Mouse (Mus musculus) E14TG2a.4 (cell line): ENCODE results near the gene Hbq1a.
"Not testable (repeated sequence)": the region's sequence is repeated elsewhere in the genome, so short reads cannot be mapped to it uniquely, and the experiment has no call there.

Source experiments
- H3K27me3 ChIP-seq: 2 replicates; pipeline ENCODE4 v1.6.1; 2014; ENCODE audit warnings: low read length, control low read depth; ENCODE audit not compliant: insufficient read depth
- H3K36me3 ChIP-seq: 2 replicates; pipeline ENCODE4 v1.6.1; 2014; ENCODE audit warnings: low read length, control low read depth; ENCODE audit not compliant: insufficient read depth
- H3K4me1 ChIP-seq: replicated peaks from 2 replicates; pipeline ENCODE4 v1.6.1; 2014; ENCODE audit warnings: low read depth, low read length, control low read depth
- H3K4me3 ChIP-seq: replicated peaks from 2 replicates; pipeline ENCODE4 v1.5.1; 2014; ENCODE audit warnings: mild to moderate bottlenecking, low read length
- H3K9me3 ChIP-seq: 2 replicates; pipeline ENCODE4 v1.6.1; 2014; ENCODE audit warnings: low read length, control low read depth
- CTCF ChIP-seq: conservative IDR thresholded peaks from 2 replicates; pipeline ENCODE4 v1.5.1; 2014; ENCODE audit warnings: low read length
- NANOG ChIP-seq: IDR thresholded peaks from 2 replicates; pipeline ENCODE4 v1.6.1; 2014; ENCODE audit warnings: borderline replicate concordance, low read length, mixed read lengths
- POU5F1 ChIP-seq: IDR thresholded peaks from 2 replicates; pipeline ENCODE4 v1.6.1; 2014; ENCODE audit warnings: low read length, borderline replicate concordance

Hbq1a gene

DNA sequence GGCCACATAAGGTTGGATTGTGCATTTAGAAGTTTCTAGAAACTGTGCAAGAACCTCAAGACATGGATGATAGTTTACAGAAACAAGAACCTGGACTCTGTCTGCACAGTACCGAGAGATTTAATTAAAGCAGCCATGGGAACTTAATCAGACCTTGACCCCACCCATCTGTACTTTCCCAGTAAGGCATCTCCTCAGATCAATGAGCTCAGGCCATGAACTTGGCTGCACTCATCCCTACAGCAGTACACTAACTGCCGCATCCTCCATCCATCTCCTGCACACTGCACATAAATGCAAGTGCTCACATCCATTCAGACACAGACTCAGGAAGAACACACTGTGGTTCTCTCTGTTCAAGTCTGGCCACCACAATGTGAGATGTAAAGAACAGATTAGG, 19.2 kb upstream of the Hbq1a start:
- Histone ChIP-seq H3K4me3 (no peak overlapping the region), H3K9me3 (no peaks in the 10 kb centered on the region), H3K4me1 (peaks cover 14% of the 10 kb centered on the region), H3K36me3 (no peaks in the 10 kb centered on the region), H3K27me3 (peaks cover 67% of the 10 kb centered on the region)
- TF ChIP-seq NANOG: no peak
- no peak for TF ChIP-seq CTCF
- TF ChIP-seq POU5F1: no peak

DNA sequence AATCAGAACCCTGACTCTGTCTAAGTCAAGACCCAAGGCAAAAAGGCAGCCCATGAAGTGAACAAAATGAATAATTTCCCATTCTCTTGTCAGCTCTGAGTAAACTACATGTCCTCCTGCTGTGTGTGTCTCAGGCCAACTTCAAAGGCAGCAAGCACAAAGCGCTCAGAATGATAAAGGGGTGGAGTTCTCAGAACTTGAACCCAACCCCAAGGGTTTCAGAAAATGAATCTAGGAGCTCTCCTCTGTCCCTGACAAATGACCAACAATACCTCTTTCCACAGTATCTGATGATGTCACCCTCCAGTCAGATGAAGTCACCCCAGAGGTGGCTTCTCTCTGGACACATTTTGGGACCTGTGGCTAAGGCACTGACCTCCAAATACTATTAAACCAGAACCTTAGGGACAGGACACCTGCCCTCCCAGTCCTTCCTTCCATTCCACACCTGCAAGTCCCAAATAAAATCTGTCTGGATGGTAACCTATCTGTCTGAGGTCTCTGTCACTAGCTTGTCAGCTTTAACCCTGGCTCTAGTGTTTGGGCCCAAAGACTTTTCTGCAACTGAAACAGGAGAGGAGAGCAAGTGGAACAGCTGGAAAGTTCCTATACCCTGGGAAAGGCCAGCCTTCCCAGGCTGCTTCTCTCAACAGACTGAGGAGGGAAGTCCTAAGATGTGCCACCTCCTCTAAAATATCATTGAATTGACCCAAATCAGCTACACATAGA, 18.3 kb upstream of the Hbq1a start:
- TF ChIP-seq CTCF (no peak), NANOG (no peak), POU5F1 (no peak)

GRCm38 (mm10) chr11:32283091-32283777, 16.6 kb upstream of the Hbq1a start, which contains the start of gene Hba-a1:
TSS of gene Hba-a1 (plus strand) at chr11:32283511.
- not testable (repeated sequence) for H3K36me3 ChIP-seq, H3K9me3 ChIP-seq, H3K4me3 ChIP-seq
- Histone ChIP-seq H3K4me1 (peaks cover 10% of the 10 kb centered on the region), H3K27me3 (peaks cover 55% of the 10 kb centered on the region)

More for the DNA sequence above, 18.3 kb upstream of the Hbq1a start:
- H3K36me3 ChIP-seq: no peaks in the 10 kb centered on the region
- H3K9me3 ChIP-seq: no peaks in the 10 kb centered on the region
- H3K4me3 ChIP-seq: no peak overlapping the region
- peaks cover 14% of the 10 kb centered on the region for H3K4me1 ChIP-seq
- H3K27me3 ChIP-seq: peaks cover 60% of the 10 kb centered on the region

DNA sequence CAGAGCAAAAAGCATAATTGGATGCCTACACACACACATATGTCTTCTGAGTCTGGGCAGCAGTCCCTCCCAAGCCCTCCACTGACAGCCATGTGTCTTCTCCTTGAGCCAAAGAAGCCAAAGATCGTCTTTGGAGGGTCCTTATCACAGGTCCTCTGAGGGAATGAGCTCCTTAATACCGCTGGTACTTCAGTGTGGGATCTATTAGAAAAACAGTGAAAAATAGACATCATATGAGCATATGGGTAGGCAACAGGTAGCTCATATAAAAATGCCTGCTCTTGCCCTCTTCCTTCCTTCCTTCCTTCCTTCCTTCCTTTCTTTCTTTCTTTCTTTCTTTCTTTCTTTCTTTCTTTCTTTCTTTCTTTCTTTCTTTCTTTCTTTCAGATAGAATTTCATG, 15.3 kb upstream of the Hbq1a start:
- not testable (repeated sequence) for H3K36me3 ChIP-seq, H3K9me3 ChIP-seq, H3K4me3 ChIP-seq, H3K4me1 ChIP-seq
- H3K27me3 ChIP-seq: peaks cover 53% of the 10 kb centered on the region

GRCm38 (mm10) chr11:32285031-32285775, 14.7 kb upstream of the Hbq1a start:
- no peaks in the 10 kb centered on the region for H3K9me3 ChIP-seq
- H3K27me3 ChIP-seq: peaks cover 48% of the 10 kb centered on the region
- no peak overlapping the region for H3K4me3 ChIP-seq
- H3K36me3 ChIP-seq: no peaks in the 10 kb centered on the region
- TF ChIP-seq NANOG: no peak
- TF ChIP-seq CTCF: no peak
- no peak for TF ChIP-seq POU5F1
- H3K4me1 ChIP-seq: peaks cover 5% of the 10 kb centered on the region

DNA sequence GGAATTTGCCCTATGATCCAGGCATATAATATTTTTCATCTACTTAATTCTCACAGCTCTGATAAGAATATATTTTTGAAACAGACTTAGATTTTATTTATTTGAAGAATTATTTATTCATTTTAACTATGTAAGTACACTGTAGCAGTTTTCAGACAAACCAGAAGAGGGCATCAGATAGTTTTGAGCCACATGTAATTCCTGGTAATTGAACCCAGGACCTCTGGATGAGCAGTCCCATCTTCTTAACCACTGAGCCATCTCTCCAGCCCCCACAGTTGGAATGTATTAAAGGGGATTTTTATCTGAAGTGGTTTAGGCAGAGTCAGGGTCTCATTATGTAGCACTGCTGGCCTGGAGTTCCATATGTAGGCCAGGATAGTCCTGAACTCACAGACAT, 14.0 kb upstream of the Hbq1a start:
- peaks cover 41% of the 10 kb centered on the region for H3K27me3 ChIP-seq
- H3K4me3 ChIP-seq, H3K36me3 ChIP-seq, H3K4me1 ChIP-seq, H3K9me3 ChIP-seq: not testable (repeated sequence)

DNA sequence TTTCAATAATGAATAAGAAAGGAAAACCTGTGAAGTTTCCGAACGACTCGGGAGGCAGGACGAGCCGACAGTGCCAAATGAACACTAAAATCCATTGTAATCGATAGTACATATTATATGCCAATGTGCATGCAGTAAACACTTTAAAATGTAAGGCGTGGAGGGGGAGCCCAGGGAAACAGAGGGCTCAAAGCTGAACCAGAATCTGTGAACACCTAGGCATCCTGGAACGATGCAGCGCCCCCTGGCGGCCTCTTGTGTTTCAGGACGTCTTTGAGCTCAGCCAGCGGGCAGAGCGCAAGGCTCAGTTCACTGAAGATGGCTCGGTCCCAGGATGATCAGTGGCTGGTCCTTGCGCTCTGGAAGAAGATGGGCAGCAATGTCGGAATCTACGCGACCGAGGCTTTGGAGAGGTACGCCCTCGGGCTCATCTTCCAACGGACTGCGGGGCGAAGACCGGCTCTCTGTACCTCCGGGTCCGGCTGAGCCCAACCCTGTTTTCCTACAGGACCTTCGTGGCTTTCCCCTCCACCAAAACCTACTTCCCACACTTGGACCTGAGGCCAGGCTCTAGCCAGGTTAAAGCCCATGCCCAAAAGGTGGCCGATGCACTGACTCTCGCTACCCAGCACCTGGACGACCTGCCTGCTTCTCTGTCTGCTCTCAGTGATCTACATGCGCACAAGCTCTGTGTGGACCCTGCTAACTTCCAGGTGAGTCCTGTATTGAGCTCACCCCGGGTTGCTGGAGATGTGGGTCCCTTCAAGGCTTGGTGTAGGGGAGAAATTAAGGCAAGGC, 13.0 kb upstream of the Hbq1a start, which contains the start of gene Hbq1b:
Hbq1b (plus strand) TSS at position 271 of the 798 bp plus-strand sequence.
- peaks cover 31% of the 10 kb centered on the region for H3K27me3 ChIP-seq
- peak; percentile 48 for TF ChIP-seq CTCF
- H3K4me1 ChIP-seq, H3K9me3 ChIP-seq, H3K36me3 ChIP-seq: not testable (repeated sequence)
- peak within 1 kb of the TSS; percentile 65 for H3K4me3 ChIP-seq

GRCm38 (mm10) chr11:32287493-32287825, 12.4 kb upstream of the Hbq1a start:
- Histone ChIP-seq H3K4me3 (peak overlapping the region; percentile 65), H3K36me3 (no peaks in the 10 kb centered on the region), H3K9me3 (no peaks in the 10 kb centered on the region), H3K27me3 (peaks cover 29% of the 10 kb centered on the region), H3K4me1 (peaks cover 5% of the 10 kb centered on the region)
- no peak for TF ChIP-seq CTCF
- no peak for TF ChIP-seq NANOG
- TF ChIP-seq POU5F1: no peak

DNA sequence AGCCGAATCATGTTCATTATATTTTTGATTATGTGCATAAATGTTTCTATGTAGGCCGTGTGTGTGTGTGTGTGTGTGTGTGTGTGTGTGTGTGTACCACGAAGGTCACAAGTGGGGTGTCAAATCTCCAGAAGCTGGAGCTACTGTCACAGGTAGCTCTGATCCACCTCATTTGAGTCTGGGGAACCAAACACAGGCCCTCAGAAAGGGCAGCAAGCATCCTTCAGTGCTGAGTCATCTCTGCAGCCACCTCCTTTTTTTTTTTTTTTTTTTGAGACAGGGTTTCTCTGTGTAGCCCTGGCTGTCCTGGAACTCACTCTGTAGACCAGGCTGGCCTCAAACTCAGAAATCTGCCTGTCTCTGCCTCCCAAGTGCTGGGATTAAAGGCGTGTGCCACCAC, 7.0 kb upstream of the Hbq1a start:
- not testable (repeated sequence) for H3K4me3 ChIP-seq, H3K9me3 ChIP-seq, H3K36me3 ChIP-seq, H3K4me1 ChIP-seq
- H3K27me3 ChIP-seq: peaks cover 35% of the 10 kb centered on the region

DNA sequence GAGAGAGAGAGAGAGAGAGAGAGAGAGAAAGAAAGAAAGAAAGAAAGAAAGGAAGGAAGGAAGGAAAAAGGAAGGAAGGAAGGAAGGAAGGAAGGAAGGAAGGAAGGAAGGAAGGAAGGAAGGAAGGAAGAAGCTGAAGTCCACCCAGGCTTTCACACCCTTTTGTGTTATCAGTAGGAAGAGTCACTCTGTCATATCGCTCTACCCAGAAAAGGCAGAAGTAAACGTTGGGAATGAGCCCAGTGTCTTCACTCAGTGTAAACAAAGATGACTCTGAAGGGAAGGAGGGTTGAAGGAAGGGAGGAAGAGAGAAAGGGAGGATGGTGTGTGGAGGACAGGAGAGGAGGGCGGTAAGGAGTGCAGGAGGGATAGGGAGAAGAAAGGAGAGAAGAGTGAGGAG, 6.4 kb upstream of the Hbq1a start:
- H3K4me3 ChIP-seq, H3K36me3 ChIP-seq, H3K4me1 ChIP-seq, H3K9me3 ChIP-seq: not testable (repeated sequence)
- H3K27me3 ChIP-seq: peaks cover 33% of the 10 kb centered on the region

DNA sequence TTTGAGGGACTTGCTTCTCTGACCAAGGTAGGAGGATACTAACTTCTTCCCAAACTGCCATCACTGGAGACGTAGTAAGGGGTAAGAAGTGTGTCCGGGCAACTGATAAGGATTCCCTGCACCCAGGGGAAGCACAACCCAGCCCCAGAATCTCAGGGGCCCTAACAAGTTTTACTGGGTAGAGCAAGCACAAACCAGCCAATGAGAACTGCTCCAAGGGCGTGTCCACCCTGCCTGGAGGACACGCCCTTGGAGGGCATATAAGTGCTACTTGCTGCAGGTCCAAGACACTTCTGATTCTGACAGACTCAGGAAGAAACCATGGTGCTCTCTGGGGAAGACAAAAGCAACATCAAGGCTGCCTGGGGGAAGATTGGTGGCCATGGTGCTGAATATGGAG, 3.7 kb upstream of the Hbq1a start, which contains the start of gene Hba-a2:
Hba-a2 (plus strand) TSS at position 287 of the 400 bp plus-strand sequence.
- H3K9me3 ChIP-seq, H3K36me3 ChIP-seq, H3K4me1 ChIP-seq, H3K4me3 ChIP-seq: not testable (repeated sequence)
- H3K27me3 ChIP-seq: peaks cover 32% of the 10 kb centered on the region

- not testable (repeated sequence) for H3K4me3 ChIP-seq, H3K4me1 ChIP-seq, H3K36me3 ChIP-seq, H3K9me3 ChIP-seq
- H3K27me3 ChIP-seq: peaks cover 44% of the 10 kb centered on the region
These were observed 2.5 kb upstream of the Hbq1a start for GRCm38 (mm10) chr11:32297417-32297816.
